Mouse (Mus musculus): ENCODE measurements at regions not wholly inside any gene's neighbourhood (a gene's known extent, or its start where the extent isn't known, plus 50 kb on each side); places are given as distances from the start of the nearest gene placed in this dataset.

- Histone ChIP-seq H3K9ac (replicated peaks; ENCODE audit: low read depth, low read length) (no peak overlapping the region), H3K9me3 (ENCODE audit: control insufficient read depth, low read length) (no peaks in the 10 kb centered on the region), H3K4me1 (ENCODE audit: control insufficient read depth, insufficient read depth, low read length) (no peaks in the 10 kb centered on the region; the same call in 1 of the 2 replicates), H3K4me3 (ENCODE audit: low read depth, low read length) (no peak overlapping the region), H3K27ac (ENCODE audit: low read depth, low read length) (no peak overlapping the region), H3K36me3 (ENCODE audit: control insufficient read depth, insufficient read depth, low read length) (no peaks in the 10 kb centered on the region), H3K27me3 (ENCODE audit: control insufficient read depth, insufficient read depth, low read length) (no peaks in the 10 kb centered on the region), H3K4me2 (ENCODE audit: low read depth, low read length) (no peak overlapping the region)
- 40% methylated on average over 3 of the region's 3 CpGs for WGBS
- ATAC-seq (ENCODE audit: low read depth) = no peak
Measured at GRCm38 (mm10) chr15:25117980-25118379, 295.6 kb downstream of the Basp1 start.

GRCm38 (mm10) chr15:25102727-25103126 lies 310.8 kb downstream of the Basp1 start:
- no peak for ATAC-seq (ENCODE audit: low read depth)
- H3K9me3 ChIP-seq (ENCODE audit: control insufficient read depth, low read length) = no peaks in the 10 kb centered on the region

GRCm38 (mm10) chr15:25093758-25094157 lies 319.8 kb downstream of the Basp1 start:
- no peaks in the 10 kb centered on the region for H3K9me3 ChIP-seq (ENCODE audit: control insufficient read depth, low read length)
- H3K36me3 ChIP-seq (ENCODE audit: control insufficient read depth, insufficient read depth, low read length) = no peaks in the 10 kb centered on the region
- 16% methylated on average over 6 of the region's 6 CpGs for WGBS
- ATAC-seq (ENCODE audit: low read depth) = peak; percentile 60; the same call in 1 of the 2 replicates
- H3K4me1 ChIP-seq (ENCODE audit: control insufficient read depth, insufficient read depth, low read length) = no peaks in the 10 kb centered on the region
- H3K27ac ChIP-seq (ENCODE audit: low read depth, low read length) = 0 out of 2 replicates have a peak overlapping the region, but pooled peaks have one; percentile 39
- H3K4me2 ChIP-seq (ENCODE audit: low read depth, low read length) = no peak overlapping the region
- no peaks in the 10 kb centered on the region for H3K27me3 ChIP-seq (ENCODE audit: control insufficient read depth, insufficient read depth, low read length)
- no peak overlapping the region for H3K9ac ChIP-seq (replicated peaks; ENCODE audit: low read depth, low read length)
- no peak overlapping the region for H3K4me3 ChIP-seq (ENCODE audit: low read depth, low read length)

More at GRCm38 (mm10) chr15:25102727-25103126, 310.8 kb downstream of the Basp1 start:
- Histone ChIP-seq H3K4me2 (ENCODE audit: low read depth, low read length) (no peak overlapping the region), H3K36me3 (ENCODE audit: control insufficient read depth, insufficient read depth, low read length) (no peaks in the 10 kb centered on the region), H3K4me3 (ENCODE audit: low read depth, low read length) (no peak overlapping the region), H3K4me1 (ENCODE audit: control insufficient read depth, insufficient read depth, low read length) (no peaks in the 10 kb centered on the region), H3K27ac (ENCODE audit: low read depth, low read length) (no peak overlapping the region), H3K9ac (replicated peaks; ENCODE audit: low read depth, low read length) (no peak overlapping the region), H3K27me3 (ENCODE audit: control insufficient read depth, insufficient read depth, low read length) (no peaks in the 10 kb centered on the region)
- WGBS = 52% methylated on average over 5 of the region's 5 CpGs

- H3K4me3 ChIP-seq (ENCODE audit: low read depth, low read length) = no peak overlapping the region
- no peak for ATAC-seq (ENCODE audit: low read depth)
- H3K27me3 ChIP-seq (ENCODE audit: control insufficient read depth, insufficient read depth, low read length) = no peaks in the 10 kb centered on the region
- WGBS = 93% methylated on average over 1 of the region's 1 CpGs
- H3K9ac ChIP-seq (replicated peaks; ENCODE audit: low read depth, low read length) = no peak overlapping the region
- no peak overlapping the region for H3K4me2 ChIP-seq (ENCODE audit: low read depth, low read length)
- no peaks in the 10 kb centered on the region for H3K9me3 ChIP-seq (ENCODE audit: control insufficient read depth, low read length)
- H3K4me1 ChIP-seq (ENCODE audit: control insufficient read depth, insufficient read depth, low read length) = no peaks in the 10 kb centered on the region
- H3K36me3 ChIP-seq (ENCODE audit: control insufficient read depth, insufficient read depth, low read length) = no peaks in the 10 kb centered on the region
- no peak overlapping the region for H3K27ac ChIP-seq (ENCODE audit: low read depth, low read length)
Measured at GRCm38 (mm10) chr15:25069701-25070100, 343.9 kb downstream of the Basp1 start.

GRCm38 (mm10) chr15:25059347-25059746 lies 354.2 kb downstream of the Basp1 start:
- H3K27me3 ChIP-seq (ENCODE audit: control insufficient read depth, insufficient read depth, low read length) = no peaks in the 10 kb centered on the region
- H3K9ac ChIP-seq (replicated peaks; ENCODE audit: low read depth, low read length) = no peak overlapping the region
- H3K36me3 ChIP-seq (ENCODE audit: control insufficient read depth, insufficient read depth, low read length) = no peaks in the 10 kb centered on the region
- H3K4me3 ChIP-seq (ENCODE audit: low read depth, low read length) = no peak overlapping the region
- no peak overlapping the region for H3K4me2 ChIP-seq (ENCODE audit: low read depth, low read length)
- H3K4me1 ChIP-seq (ENCODE audit: control insufficient read depth, insufficient read depth, low read length) = no peaks in the 10 kb centered on the region
- H3K9me3 ChIP-seq (ENCODE audit: control insufficient read depth, low read length) = no peaks in the 10 kb centered on the region
- ATAC-seq (ENCODE audit: low read depth) = no peak
- no peak overlapping the region for H3K27ac ChIP-seq (ENCODE audit: low read depth, low read length)

GRCm38 (mm10) chr15:25047875-25048274 lies 365.7 kb downstream of the Basp1 start:
- Histone ChIP-seq H3K4me3 (ENCODE audit: low read depth, low read length) (no peak overlapping the region), H3K27me3 (ENCODE audit: control insufficient read depth, insufficient read depth, low read length) (no peaks in the 10 kb centered on the region), H3K9me3 (ENCODE audit: control insufficient read depth, low read length) (no peaks in the 10 kb centered on the region), H3K9ac (replicated peaks; ENCODE audit: low read depth, low read length) (no peak overlapping the region), H3K27ac (ENCODE audit: low read depth, low read length) (no peak overlapping the region), H3K36me3 (ENCODE audit: control insufficient read depth, insufficient read depth, low read length) (no peaks in the 10 kb centered on the region), H3K4me1 (ENCODE audit: control insufficient read depth, insufficient read depth, low read length) (no peaks in the 10 kb centered on the region), H3K4me2 (ENCODE audit: low read depth, low read length) (no peak overlapping the region)
- 40% methylated on average over 1 of the region's 1 CpGs for WGBS
- no peak for ATAC-seq (ENCODE audit: low read depth)

DNA sequence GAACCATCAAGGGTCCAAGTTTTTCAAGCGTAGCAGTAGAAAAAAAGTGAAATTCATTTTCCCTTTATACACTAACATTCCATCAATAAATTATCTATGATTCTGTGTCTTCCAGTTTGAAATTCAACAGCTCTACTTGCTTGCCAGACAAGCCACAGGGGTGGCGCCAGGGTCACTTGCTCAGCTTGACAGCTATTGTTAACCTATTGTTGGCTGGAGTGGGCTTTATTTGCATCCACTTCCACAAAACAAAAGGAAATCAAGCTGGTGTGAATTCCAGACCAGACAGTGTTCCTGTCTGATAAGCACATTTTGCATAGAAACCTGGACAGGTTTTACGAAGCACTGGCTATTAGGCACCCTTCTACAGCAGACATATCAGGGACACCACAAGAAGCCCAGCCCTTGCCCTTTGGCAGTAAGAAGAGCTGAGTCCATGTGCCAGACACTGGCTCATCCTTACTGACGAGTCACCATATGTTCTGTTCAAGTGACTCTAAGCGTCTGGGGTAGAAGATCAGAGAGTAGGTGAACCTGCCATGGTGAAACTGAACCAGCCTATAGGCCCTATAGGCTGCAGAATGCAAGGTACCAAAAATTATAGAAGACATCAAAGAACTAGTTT lies 366.9 kb downstream of the Basp1 start:
- Histone ChIP-seq H3K9ac (replicated peaks; ENCODE audit: low read depth, low read length) (no peak overlapping the region), H3K4me3 (ENCODE audit: low read depth, low read length) (no peak overlapping the region), H3K4me1 (ENCODE audit: control insufficient read depth, insufficient read depth, low read length) (no peaks in the 10 kb centered on the region), H3K9me3 (ENCODE audit: control insufficient read depth, low read length) (no peaks in the 10 kb centered on the region), H3K27ac (ENCODE audit: low read depth, low read length) (no peak overlapping the region), H3K27me3 (ENCODE audit: control insufficient read depth, insufficient read depth, low read length) (no peaks in the 10 kb centered on the region), H3K36me3 (ENCODE audit: control insufficient read depth, insufficient read depth, low read length) (no peaks in the 10 kb centered on the region), H3K4me2 (ENCODE audit: low read depth, low read length) (no peak overlapping the region)
- WGBS = 40% methylated on average over 5 of the region's 5 CpGs
- no peak for ATAC-seq (ENCODE audit: low read depth)

GRCm38 (mm10) chr15:25036231-25036630 lies 377.3 kb downstream of the Basp1 start:
- H3K27ac ChIP-seq (ENCODE audit: low read depth, low read length) = no peak overlapping the region
- H3K4me3 ChIP-seq (ENCODE audit: low read depth, low read length) = no peak overlapping the region
- H3K4me2 ChIP-seq (ENCODE audit: low read depth, low read length) = no peak overlapping the region
- no peak overlapping the region for H3K9ac ChIP-seq (replicated peaks; ENCODE audit: low read depth, low read length)
- H3K36me3 ChIP-seq (ENCODE audit: control insufficient read depth, insufficient read depth, low read length) = no peaks in the 10 kb centered on the region
- no peaks in the 10 kb centered on the region for H3K4me1 ChIP-seq (ENCODE audit: control insufficient read depth, insufficient read depth, low read length)
- no peak for ATAC-seq (ENCODE audit: low read depth)
- WGBS = 96% methylated on average over 3 of the region's 3 CpGs
- no peaks in the 10 kb centered on the region for H3K9me3 ChIP-seq (ENCODE audit: control insufficient read depth, low read length)
- no peaks in the 10 kb centered on the region for H3K27me3 ChIP-seq (ENCODE audit: control insufficient read depth, insufficient read depth, low read length)

- 30% methylated on average over 8 of the region's 8 CpGs for WGBS
- H3K4me1 ChIP-seq (ENCODE audit: control insufficient read depth, insufficient read depth, low read length) = peaks cover 10% of the 10 kb centered on the region; the same call in 1 of the 2 replicates
- H3K27ac ChIP-seq (ENCODE audit: low read depth, low read length) = no peak overlapping the region
- no peaks in the 10 kb centered on the region for H3K27me3 ChIP-seq (ENCODE audit: control insufficient read depth, insufficient read depth, low read length)
- no peak overlapping the region for H3K4me2 ChIP-seq (ENCODE audit: low read depth, low read length)
- no peak for ATAC-seq (ENCODE audit: low read depth)
- no peaks in the 10 kb centered on the region for H3K9me3 ChIP-seq (ENCODE audit: control insufficient read depth, low read length)
- H3K9ac ChIP-seq (replicated peaks; ENCODE audit: low read depth, low read length) = no peak overlapping the region
- H3K4me3 ChIP-seq (ENCODE audit: low read depth, low read length) = no peak overlapping the region
- no peaks in the 10 kb centered on the region for H3K36me3 ChIP-seq (ENCODE audit: control insufficient read depth, insufficient read depth, low read length)
Measured at GRCm38 (mm10) chr15:25027865-25028264, 385.7 kb downstream of the Basp1 start.
